Mouse (Mus musculus) B cell, adult 2 months (primary cell): ENCODE data around the gene Clec3b.

Experiments used
- DNase-seq, 2 experiments: peaks; one replicate each; pipeline ENCODE4 v3.0.0; 2022

Gene Clec3b

GRCm38 (mm10) chr9:123150241-123151020 lies at the start of gene Clec3b:
Gene Clec3b (plus strand): TSS chr9:123150946.
- no peak for DNase-seq

GRCm38 (mm10) chr9:123103425-123103824 lies 47.3 kb upstream of the Clec3b start:
- no peak for DNase-seq

- no peak for DNase-seq
Observed at GRCm38 (mm10) chr9:123104362-123104761, 46.4 kb upstream of the Clec3b start.

- no peak for DNase-seq
Observed at GRCm38 (mm10) chr9:123107186-123107585, 43.6 kb upstream of the Clec3b start.

- DNase-seq = no peak
Observed at GRCm38 (mm10) chr9:123109188-123109587, 41.6 kb upstream of the Clec3b start.

- peak; percentile 24 to 34 for DNase-seq
Observed at GRCm38 (mm10) chr9:123111751-123112221, 39.0 kb upstream of the Clec3b start.

- peak; percentile 88 to 93 for DNase-seq
Observed at GRCm38 (mm10) chr9:123112805-123113521, 37.8 kb upstream of the Clec3b start, which contains the start of the genes Zdhhc3 and Exosc7. Gene Zdhhc3 (minus strand): TSS chr9:123113205. Gene Exosc7 (plus strand): TSS chr9:123113215.

GRCm38 (mm10) chr9:123113931-123114330 lies 36.8 kb upstream of the Clec3b start:
- no peak for DNase-seq

- no peak for DNase-seq
Observed at GRCm38 (mm10) chr9:123115566-123115965, 35.2 kb upstream of the Clec3b start.

GRCm38 (mm10) chr9:123123017-123123416 lies 27.7 kb upstream of the Clec3b start:
- DNase-seq = no peak

GRCm38 (mm10) chr9:123123571-123124412 lies 27.0 kb upstream of the Clec3b start:
- peak; percentile 6 to 14 for DNase-seq

GRCm38 (mm10) chr9:123124413-123124981 lies 26.2 kb upstream of the Clec3b start:
- DNase-seq = no peak

GRCm38 (mm10) chr9:123127663-123128062 lies 23.1 kb upstream of the Clec3b start:
- no peak for DNase-seq

- no peak for DNase-seq
Observed at GRCm38 (mm10) chr9:123132994-123133393, 17.8 kb upstream of the Clec3b start.

- no peak for DNase-seq
Observed at GRCm38 (mm10) chr9:123136953-123137682, 13.6 kb upstream of the Clec3b start.

- DNase-seq = no peak
Observed at GRCm38 (mm10) chr9:123138891-123139474, 11.8 kb upstream of the Clec3b start.

GRCm38 (mm10) chr9:123139887-123140614 lies 10.7 kb upstream of the Clec3b start:
- DNase-seq = no peak

GRCm38 (mm10) chr9:123148430-123148829 lies 2.3 kb upstream of the Clec3b start:
- no peak for DNase-seq

- DNase-seq = no peak
Observed at GRCm38 (mm10) chr9:123151561-123151960, 815 bp downstream of the Clec3b start.

GRCm38 (mm10) chr9:123152026-123152425 lies 1.3 kb downstream of the Clec3b start:
- DNase-seq = no peak

- DNase-seq = no peak
Observed at GRCm38 (mm10) chr9:123153121-123153520, 2.4 kb downstream of the Clec3b start.
